Mouse (Mus musculus): ENCODE data around the gene Cbr2.

DNA sequence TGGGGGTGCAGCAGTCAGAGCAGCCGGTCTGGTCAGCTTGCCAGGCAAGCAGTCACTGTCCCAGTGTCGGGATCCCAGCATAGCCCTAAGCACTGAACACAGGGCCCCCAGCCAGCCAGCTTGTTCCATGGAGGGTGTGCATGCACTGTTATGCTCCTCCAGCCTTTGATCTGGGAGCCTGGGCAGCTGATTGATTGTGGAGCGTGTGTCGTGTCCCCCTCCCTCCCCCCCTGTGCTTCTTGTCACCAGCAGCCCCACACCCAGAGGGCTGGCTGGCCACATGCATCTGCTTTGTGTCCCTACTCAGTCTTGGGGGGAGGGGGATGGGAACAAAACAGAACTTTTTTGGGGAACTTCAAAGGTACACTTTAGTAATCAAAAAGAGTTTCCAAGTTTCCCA lies 36.7 kb downstream of the Cbr2 start:
- TF ChIP-seq CTCF (IDR thresholded peaks at IDR 0.05; ENCODE audit: control insufficient read depth, insufficient read depth, insufficient read length) = no peak
- no peak for TF ChIP-seq MYOD1 (IDR thresholded peaks at IDR 0.05; ENCODE audit: control insufficient read depth, insufficient read length, low read depth)

All from C2C12 (cell line).